Mouse (Mus musculus) frontal cortex, postnatal 36 days (tissue): ENCODE results near the gene Olfr317.
"Not testable (repeated sequence)": the region's sequence is repeated elsewhere in the genome, so short reads cannot be mapped to it uniquely, and the experiment has no call there.

Source experiments
- DNase-seq, 2 experiments: peaks; one replicate each; pipeline ENCODE4 v3.0.0; 2022; ENCODE audit warnings: low spot score in 2 of 2

The Olfr317 gene

GRCm38 (mm10) chr11:58738792-58739262, at the start of gene Olfr317:
Gene Olfr317 (minus strand): TSS chr11:58739212.
- DNase-seq = no peak

DNA sequence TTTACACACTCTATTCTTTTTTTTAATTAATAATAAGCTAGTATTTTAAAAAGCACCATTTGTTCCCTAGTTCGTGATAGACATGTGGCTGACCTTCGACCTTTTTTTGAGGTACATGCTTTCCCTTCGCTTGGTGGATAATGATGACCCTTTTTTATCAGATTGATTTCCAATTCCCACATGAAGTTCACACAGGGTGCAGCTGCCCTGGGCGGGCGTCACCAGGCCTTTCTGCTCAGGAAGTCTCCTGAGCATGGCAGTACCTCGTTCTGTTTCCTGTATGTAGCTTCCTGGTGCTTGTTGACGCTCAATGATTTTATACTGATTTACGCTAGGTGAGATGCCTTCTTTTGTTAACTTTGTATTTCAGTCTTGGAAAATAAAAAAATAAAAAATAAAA, 49.3 kb upstream of the Olfr317 start:
- no peak for DNase-seq

DNA sequence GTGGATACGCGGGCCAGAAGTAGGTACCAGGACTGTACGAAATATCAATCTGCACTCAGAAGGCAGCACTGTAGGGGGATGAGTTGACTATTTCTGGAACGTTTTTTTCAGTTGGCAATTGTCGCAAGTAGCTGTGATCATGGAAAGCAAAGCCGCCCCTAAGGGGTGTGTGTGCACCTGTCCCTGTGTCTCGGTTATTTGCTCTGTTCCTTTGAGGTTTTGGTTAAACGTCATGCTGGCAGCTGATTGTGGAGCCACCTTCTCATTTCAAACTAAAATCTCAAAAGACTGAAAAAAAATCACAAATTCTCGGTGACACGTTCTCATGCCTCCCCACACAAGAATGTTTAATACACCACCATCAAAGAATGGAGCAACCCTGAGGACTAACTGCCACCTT, 48.6 kb upstream of the Olfr317 start:
- DNase-seq = no peak

GRCm38 (mm10) chr11:58784182-58784581, 45.2 kb upstream of the Olfr317 start:
- DNase-seq = no peak

DNA sequence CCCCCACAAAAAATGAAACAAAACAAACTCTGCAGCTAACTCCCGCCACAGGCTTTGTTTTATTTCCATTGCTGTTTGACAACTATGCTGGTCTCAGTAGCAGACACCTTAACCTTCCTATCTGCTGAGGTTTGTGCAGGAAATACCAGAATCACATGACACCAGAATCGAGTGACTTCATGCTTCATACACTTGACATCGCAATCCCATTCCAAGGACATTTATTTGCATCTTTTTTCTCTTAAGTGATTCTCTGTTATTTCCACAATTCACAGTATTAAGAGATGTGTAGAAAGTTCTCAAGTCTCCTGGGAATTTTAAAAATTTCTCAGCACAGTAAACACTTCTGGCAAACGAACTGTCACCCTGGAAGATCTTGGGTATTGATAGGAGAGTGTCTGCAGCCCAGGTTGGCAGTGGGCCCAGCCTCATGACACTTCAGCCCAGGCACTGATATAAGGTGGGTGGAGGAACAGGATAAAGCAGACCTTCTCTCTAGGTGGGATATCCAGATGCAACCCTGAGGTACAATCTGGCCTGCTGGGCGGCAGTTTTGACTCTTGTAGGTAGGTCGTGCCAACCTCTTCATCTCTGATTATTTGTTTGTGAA, 43.6 kb upstream of the Olfr317 start, which contains the start of gene Olfr314:
TSS of gene Olfr314 (plus strand) at position 473 of the 610 bp plus-strand sequence.
- DNase-seq = no peak

DNA sequence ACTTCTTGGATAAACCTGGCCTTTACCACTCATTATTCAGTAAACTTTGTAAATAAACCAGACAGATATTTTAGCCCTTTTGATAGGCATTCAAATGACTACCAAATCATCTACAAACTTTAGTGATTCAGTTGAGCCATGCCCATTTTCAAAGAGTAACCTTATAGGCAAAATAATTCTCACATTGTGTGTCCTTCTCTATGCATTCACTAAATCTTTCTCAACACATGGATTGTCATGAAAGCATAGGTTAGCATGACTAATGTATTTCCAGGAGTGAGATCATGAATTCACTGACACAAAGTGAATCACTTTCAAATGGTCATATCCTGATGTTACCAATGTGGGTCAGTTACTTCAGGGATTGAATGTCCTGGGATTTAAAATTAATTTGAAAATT, 33.9 kb upstream of the Olfr317 start, which contains the start of gene Olfr315:
TSS of gene Olfr315 (plus strand) at position 301 of the 400 bp plus-strand sequence.
- no peak for DNase-seq

DNA sequence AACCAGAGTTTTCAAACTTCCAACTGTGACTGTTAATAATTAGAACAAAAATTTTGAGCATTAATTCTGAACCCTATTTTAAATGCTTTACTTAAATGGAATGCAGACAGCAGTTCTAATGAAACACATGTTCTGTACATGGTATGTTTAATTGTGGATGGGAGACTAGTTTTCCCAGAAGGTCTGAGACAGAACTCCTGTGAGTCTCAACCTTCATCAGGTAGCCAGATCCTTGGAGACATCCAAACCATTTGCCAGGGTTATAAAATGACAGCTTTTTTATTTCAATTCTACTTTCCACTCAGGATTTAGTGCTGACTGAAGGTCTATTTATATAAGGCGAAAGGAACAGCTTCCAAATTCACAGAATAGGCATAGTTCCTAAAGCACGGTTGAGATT, 13.4 kb upstream of the Olfr317 start, which contains the start of gene Olfr316:
TSS of gene Olfr316 (plus strand) at position 301 of the 400 bp plus-strand sequence.
- DNase-seq = no peak

DNA sequence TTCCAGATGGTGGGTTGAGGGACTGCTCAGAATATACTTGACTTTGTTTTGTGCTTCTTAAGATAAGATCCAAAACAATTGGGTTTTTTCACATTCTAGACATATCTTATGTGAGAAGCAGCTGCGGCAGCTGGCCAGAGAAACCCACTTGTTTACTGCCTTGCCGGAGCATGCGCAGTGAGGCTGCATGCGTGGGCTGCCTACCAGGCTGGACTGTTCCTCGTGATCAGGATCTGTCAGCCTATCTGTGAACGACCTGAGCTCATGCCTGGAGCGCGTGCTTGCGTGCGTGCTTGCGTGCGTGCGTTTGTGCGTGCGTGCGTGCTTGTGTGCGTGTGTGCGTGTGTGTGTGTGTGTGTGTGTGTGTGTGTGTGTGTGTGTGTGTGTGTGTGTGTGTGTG, 12.1 kb upstream of the Olfr317 start:
- DNase-seq = peak; percentile 49 to 73

DNA sequence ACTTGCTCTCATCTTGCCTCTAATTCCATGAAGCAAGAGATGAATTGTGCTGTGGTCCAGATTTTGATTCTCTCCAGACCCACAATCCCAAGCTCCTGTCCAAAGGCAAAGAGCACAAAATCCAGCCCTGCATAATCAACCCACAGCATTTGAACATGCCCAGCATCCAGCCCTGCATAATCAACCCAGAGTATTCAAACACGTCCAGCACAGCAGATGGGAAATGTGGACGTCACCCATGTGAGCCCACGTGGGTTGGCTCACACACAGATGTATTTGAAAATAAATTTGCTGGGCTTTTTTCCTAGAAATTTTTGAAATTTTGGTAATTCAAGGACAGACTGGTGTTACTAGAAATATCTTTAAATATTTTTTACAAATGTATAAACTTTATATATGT, 5.6 kb downstream of the Olfr317 start:
- peak; percentile 15 to 59 for DNase-seq

DNA sequence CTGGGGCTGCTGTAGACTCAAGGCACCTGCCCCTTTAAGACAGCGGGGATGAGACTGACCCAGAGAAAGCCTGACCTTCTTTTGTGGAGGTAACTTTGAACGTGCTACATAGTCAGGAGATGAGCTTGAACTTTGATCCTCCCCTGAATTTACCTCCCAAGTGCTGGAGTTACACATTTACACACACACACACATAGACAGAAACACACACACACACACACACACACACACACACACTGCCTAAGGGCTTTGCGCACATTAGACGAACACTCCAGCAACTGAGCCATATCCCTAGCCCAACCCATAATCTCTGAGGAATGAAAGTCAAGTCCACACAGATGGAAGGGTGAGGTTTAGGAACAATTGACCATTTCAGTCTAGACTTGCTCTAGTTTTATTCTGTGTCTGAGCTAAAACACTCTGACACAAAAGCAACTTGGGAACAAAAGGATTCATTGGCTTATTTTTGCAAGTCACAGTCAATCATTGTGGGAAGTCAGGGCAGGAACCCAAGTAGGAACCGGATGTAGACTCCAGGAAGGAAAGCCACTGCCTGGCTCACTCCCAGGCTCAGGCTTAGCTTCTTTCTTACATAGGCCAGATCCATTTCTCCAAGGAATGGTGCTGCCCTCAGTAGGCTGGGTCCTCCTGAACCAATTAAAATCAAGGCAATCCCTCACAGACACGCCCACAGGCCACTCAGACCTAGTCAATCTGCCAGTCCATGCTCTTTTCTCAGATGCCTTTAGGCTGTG, 10.9 kb downstream of the Olfr317 start:
- DNase-seq = not testable (repeated sequence)

DNA sequence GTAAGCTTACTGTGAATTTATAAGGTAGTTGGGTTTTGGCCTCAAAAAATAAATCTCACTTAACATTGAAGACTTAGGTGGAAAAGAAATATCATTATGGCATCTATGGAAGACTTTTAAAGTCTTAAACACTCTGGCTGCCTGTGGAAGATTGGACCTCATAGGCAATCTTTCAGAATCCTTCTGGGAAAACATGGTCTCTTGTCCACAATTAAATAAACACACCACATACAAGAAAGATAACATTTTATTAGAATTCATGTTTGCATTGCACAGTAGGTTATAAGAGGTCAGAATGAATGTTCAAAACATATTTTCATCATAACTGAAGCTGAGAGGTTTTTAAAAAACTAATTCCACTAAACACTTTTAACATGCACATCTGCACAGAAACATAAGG, 15.1 kb downstream of the Olfr317 start, which contains the start of gene Olfr318:
TSS of gene Olfr318 (minus strand) at position 101 of the 400 bp plus-strand sequence.
- DNase-seq = no peak

GRCm38 (mm10) chr11:58719701-58720100, 19.3 kb downstream of the Olfr317 start:
- DNase-seq = no peak

GRCm38 (mm10) chr11:58717723-58718122, 21.3 kb downstream of the Olfr317 start:
- not testable (repeated sequence) for DNase-seq

GRCm38 (mm10) chr11:58709086-58709485, 29.9 kb downstream of the Olfr317 start:
- no peak for DNase-seq

DNA sequence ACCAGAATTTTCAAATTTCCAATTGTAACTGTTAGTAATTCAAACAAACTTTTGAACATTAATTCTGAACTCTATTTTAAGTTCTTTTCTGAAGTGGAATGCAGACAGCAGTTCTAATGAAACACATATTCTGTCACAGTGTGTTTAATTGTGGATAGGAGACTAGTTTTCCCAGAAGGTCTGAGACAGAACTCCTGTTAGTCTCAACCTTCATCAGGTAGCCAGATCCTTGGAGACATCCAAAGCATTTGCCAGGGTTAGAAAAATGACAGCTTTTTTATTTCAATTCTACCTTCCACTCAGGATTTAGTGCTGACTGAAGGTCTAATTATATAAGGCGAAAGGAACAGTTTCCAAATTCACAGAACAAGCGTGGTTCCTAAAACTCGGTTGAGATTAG, 40.1 kb downstream of the Olfr317 start, which contains the start of gene Olfr319:
TSS of gene Olfr319 (plus strand) at position 301 of the 400 bp plus-strand sequence.
- DNase-seq = no peak
